Mouse (Mus musculus) lung, embryonic 14.5 days (tissue): ENCODE results near the gene Dlg1. TPM values are rescaled to one million over a fixed set of nuclear protein-coding genes. Genes with fewer than 3 reads are reported as not detected.
A peak's percentile ranks its signal among the peaks of the same experiment; 100 is the strongest.

Source experiments
- ATAC-seq: fragments of 200-750 bp; cut with Nextera tagmentation; 2 replicates; pipeline ENCODE4 v1.8.0; 2017; ENCODE audit warnings: mild to moderate bottlenecking, moderate TSS enrichment, moderate library complexity; ENCODE audit not compliant: insufficient read depth
- DNase-seq: peaks from one replicate; pipeline ENCODE4 v3.0.0-alpha.2; 2015
- H3K27ac ChIP-seq: fragments of 300-500 bp; sonication (generic); 2 replicates; pipeline ENCODE4 v1.5.1; 2014; ENCODE audit warnings: low read depth, mild to moderate bottlenecking, moderate library complexity
- H3K27me3 ChIP-seq: fragments of 300-500 bp; sonication (generic); 2 replicates; pipeline ENCODE4 v1.6.1; 2014; ENCODE audit warnings: low read length, control low read depth; ENCODE audit not compliant: insufficient read depth
- H3K36me3 ChIP-seq: fragments of 300-500 bp; sonication (generic); 2 replicates; pipeline ENCODE4 v1.6.1; 2014; ENCODE audit warnings: control low read depth; ENCODE audit not compliant: insufficient read depth
- H3K4me1 ChIP-seq: fragments of 300-500 bp; sonication (generic); 2 replicates; pipeline ENCODE4 v1.6.1; 2014; ENCODE audit warnings: antibody characterized with exemption, control low read depth; ENCODE audit not compliant: insufficient read depth
- H3K4me2 ChIP-seq: fragments of 300-500 bp; sonication (generic); 2 replicates; pipeline ENCODE4 v1.6.1; 2014; ENCODE audit warnings: mild to moderate bottlenecking
- H3K4me3 ChIP-seq: fragments of 300-500 bp; sonication (generic); 2 replicates; pipeline ENCODE4 v1.5.1; 2014; ENCODE audit warnings: low read depth, low read length
- H3K9ac ChIP-seq: fragments of 300-500 bp; sonication (generic); 2 replicates; pipeline ENCODE4 v1.6.1; 2014
- H3K9me3 ChIP-seq: fragments of 300-500 bp; sonication (generic); 2 replicates; pipeline ENCODE4 v1.6.1; 2016; ENCODE audit warnings: low read depth, low read length, control low read depth
- CTCF ChIP-seq: IDR thresholded peaks from 2 replicates; pipeline ENCODE4 v1.5.1; 2016; ENCODE audit warnings: antibody characterized with exemption, low read depth
- WGBS: fragments of 180-500 bp; shearing (Covaris S2); extraction: QIAGEN DNeasy Blood & Tissue Kit; methylation state at CpG from one replicate; pipeline ENCODE4 v1.1.7; 2014; 5-methylcytosine and 5-hydroxymethylcytosine counted together
- polyA plus RNA-seq: library from polyadenylated mRNA; unstranded; fragments of >200 nt; fragmentation: Nextera tagmentation; extraction: Ambion mirVana; gene quantifications from 2 replicates; pipeline ENCODE4 v1.2.1, GENCODE M21; 2014

Gene Dlg1
- polyA plus RNA-seq, 1 experiment from 2014 or later: 31.9 TPM

- DNase-seq: no peak
- no peaks in the 10 kb centered on the region for H3K9me3 ChIP-seq
Measured at GRCm38 (mm10) chr16:31654021-31654420, 9.2 kb upstream of the Dlg1 start.

GRCm38 (mm10) chr16:31655531-31655930 lies 7.7 kb upstream of the Dlg1 start:
- peaks cover 8% of the 10 kb centered on the region; the same call in 1 of the 2 replicates for H3K4me1 ChIP-seq
- 34% methylated on average over 2 of the region's 2 CpGs for WGBS
- DNase-seq (no peak), ATAC-seq (no peak)
- no peak overlapping the region for H3K9ac ChIP-seq
- TF ChIP-seq CTCF: no peak
- H3K27me3 ChIP-seq: no peaks in the 10 kb centered on the region
- H3K9me3 ChIP-seq: no peaks in the 10 kb centered on the region
- no peak overlapping the region for H3K4me2 ChIP-seq
- H3K36me3 ChIP-seq: no peaks in the 10 kb centered on the region
- H3K4me3 ChIP-seq: no peak overlapping the region
- H3K27ac ChIP-seq: no peak overlapping the region

More at GRCm38 (mm10) chr16:31654021-31654420, 9.2 kb upstream of the Dlg1 start:
- no peaks in the 10 kb centered on the region for H3K27me3 ChIP-seq
- no peak overlapping the region for H3K27ac ChIP-seq
- no peak for ATAC-seq
- H3K9ac ChIP-seq: no peak overlapping the region
- no peak overlapping the region for H3K4me2 ChIP-seq
- no peak for TF ChIP-seq CTCF
- no peaks in the 10 kb centered on the region for H3K36me3 ChIP-seq
- no peak overlapping the region for H3K4me3 ChIP-seq
- H3K4me1 ChIP-seq: peaks cover 8% of the 10 kb centered on the region; the same call in 1 of the 2 replicates
- WGBS: 87% methylated on average over 7 of the region's 7 CpGs

GRCm38 (mm10) chr16:31657502-31657901 lies 5.7 kb upstream of the Dlg1 start:
- Histone ChIP-seq H3K27ac (no peak overlapping the region), H3K36me3 (no peaks in the 10 kb centered on the region), H3K9me3 (no peaks in the 10 kb centered on the region), H3K27me3 (no peaks in the 10 kb centered on the region), H3K4me2 (no peak overlapping the region), H3K4me1 (0 out of 2 replicates have a peak, but pooled peaks cover 3% of the 10 kb centered on the region), H3K9ac (no peak overlapping the region), H3K4me3 (no peak overlapping the region)
- ATAC-seq (no peak), DNase-seq (no peak)
- no peak for TF ChIP-seq CTCF
- WGBS: 28% methylated on average over 2 of the region's 2 CpGs

GRCm38 (mm10) chr16:31658539-31659334 lies 4.5 kb upstream of the Dlg1 start:
- Histone ChIP-seq H3K36me3 (no peaks in the 10 kb centered on the region), H3K9me3 (no peaks in the 10 kb centered on the region), H3K4me2 (no peak overlapping the region), H3K9ac (no peak overlapping the region), H3K4me1 (0 out of 2 replicates have a peak, but pooled peaks cover 6% of the 10 kb centered on the region), H3K4me3 (no peak overlapping the region), H3K27me3 (no peaks in the 10 kb centered on the region), H3K27ac (no peak overlapping the region)
- no peak for ATAC-seq
- DNase-seq: no peak
- TF ChIP-seq CTCF: no peak
- WGBS: 37% methylated on average over 6 of the region's 6 CpGs

GRCm38 (mm10) chr16:31659453-31659852 lies 3.8 kb upstream of the Dlg1 start:
- no peaks in the 10 kb centered on the region for H3K36me3 ChIP-seq
- H3K27me3 ChIP-seq: no peaks in the 10 kb centered on the region
- DNase-seq (no peak), ATAC-seq (no peak)
- no peak overlapping the region for H3K27ac ChIP-seq
- 0 out of 2 replicates have a peak, but pooled peaks cover 6% of the 10 kb centered on the region for H3K4me1 ChIP-seq
- H3K9ac ChIP-seq: no peak overlapping the region
- H3K4me3 ChIP-seq: no peak overlapping the region
- H3K4me2 ChIP-seq: no peak overlapping the region
- no peak for TF ChIP-seq CTCF
- 59% methylated on average over 5 of the region's 5 CpGs for WGBS
- H3K9me3 ChIP-seq: no peaks in the 10 kb centered on the region

- peaks cover 16% of the 10 kb centered on the region for H3K4me1 ChIP-seq
- peak overlapping the region; percentile 94 for H3K27ac ChIP-seq
- peak overlapping the region; percentile 91 for H3K4me3 ChIP-seq
- peak overlapping the region; percentile 81 for H3K4me2 ChIP-seq
- ATAC-seq (peak; percentile 44), DNase-seq (peak; percentile 13)
- 11% methylated on average over 22 of the region's 22 CpGs for WGBS
- TF ChIP-seq CTCF: no peak
- H3K9me3 ChIP-seq: no peaks in the 10 kb centered on the region
- H3K36me3 ChIP-seq: peaks cover 18% of the 10 kb centered on the region
- peak overlapping the region; percentile 90 for H3K9ac ChIP-seq
- no peaks in the 10 kb centered on the region for H3K27me3 ChIP-seq
Measured at GRCm38 (mm10) chr16:31662556-31663378, 476 bp upstream of the Dlg1 start.

GRCm38 (mm10) chr16:31664287-31664597 lies 999 bp downstream of the Dlg1 start:
- DNase-seq: no peak
- H3K4me2 ChIP-seq: peak overlapping the region; percentile 75
- peaks cover 16% of the 10 kb centered on the region for H3K4me1 ChIP-seq
- peak; percentile 65; the same call in 1 of the 2 replicates for ATAC-seq
- H3K27ac ChIP-seq: peak overlapping the region; percentile 94
- TF ChIP-seq CTCF: no peak
- H3K27me3 ChIP-seq: no peaks in the 10 kb centered on the region
- peak overlapping the region; percentile 90 for H3K9ac ChIP-seq
- H3K4me3 ChIP-seq: peak overlapping the region; percentile 91
- peaks cover 21% of the 10 kb centered on the region for H3K36me3 ChIP-seq
- H3K9me3 ChIP-seq: no peaks in the 10 kb centered on the region
- WGBS: under 1% methylated on average over 35 of the region's 36 CpGs
